Mouse (Mus musculus) E14TG2a.4 (cell line): ENCODE results near the gene Ankrd23.
A peak's percentile ranks its signal among the peaks of the same experiment; 100 is the strongest.

Experiments
- H3K27me3 ChIP-seq: 2 replicates; pipeline ENCODE4 v1.6.1; 2014; ENCODE audit warnings: low read length, control low read depth; ENCODE audit not compliant: insufficient read depth
- H3K36me3 ChIP-seq: 2 replicates; pipeline ENCODE4 v1.6.1; 2014; ENCODE audit warnings: low read length, control low read depth; ENCODE audit not compliant: insufficient read depth
- H3K4me1 ChIP-seq: replicated peaks from 2 replicates; pipeline ENCODE4 v1.6.1; 2014; ENCODE audit warnings: low read depth, low read length, control low read depth
- H3K4me3 ChIP-seq: replicated peaks from 2 replicates; pipeline ENCODE4 v1.5.1; 2014; ENCODE audit warnings: mild to moderate bottlenecking, low read length
- H3K9me3 ChIP-seq: 2 replicates; pipeline ENCODE4 v1.6.1; 2014; ENCODE audit warnings: low read length, control low read depth
- CTCF ChIP-seq: conservative IDR thresholded peaks from 2 replicates; pipeline ENCODE4 v1.5.1; 2014; ENCODE audit warnings: low read length
- NANOG ChIP-seq: IDR thresholded peaks from 2 replicates; pipeline ENCODE4 v1.6.1; 2014; ENCODE audit warnings: borderline replicate concordance, low read length, mixed read lengths
- POU5F1 ChIP-seq: IDR thresholded peaks from 2 replicates; pipeline ENCODE4 v1.6.1; 2014; ENCODE audit warnings: low read length, borderline replicate concordance

The Ankrd23 gene

DNA sequence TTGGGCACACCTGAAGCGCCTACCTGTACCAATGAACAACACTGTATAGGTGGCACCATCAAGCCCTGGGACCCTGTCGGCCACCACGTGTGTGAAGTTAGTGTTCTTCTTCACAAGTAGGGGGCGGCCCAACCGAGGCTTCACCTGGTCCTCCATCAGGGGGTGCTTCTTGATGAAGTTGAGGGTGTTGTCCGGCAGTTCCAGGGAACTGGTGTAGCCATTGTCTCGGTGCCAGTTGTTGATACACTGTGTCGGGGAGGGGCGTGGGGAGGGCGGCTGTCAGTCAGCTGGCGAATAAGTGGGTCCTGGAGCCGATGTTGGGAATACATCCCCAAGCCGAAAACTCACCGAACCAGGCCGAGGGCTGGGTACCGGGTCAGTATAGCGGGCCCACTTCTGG is 15.2 kb upstream of the Ankrd23 start:
- H3K4me1 ChIP-seq, result peaks cover 79% of the 10 kb centered on the region
- H3K9me3 ChIP-seq, result no peaks in the 10 kb centered on the region
- H3K27me3 ChIP-seq, result peaks cover 67% of the 10 kb centered on the region
- H3K36me3 ChIP-seq, result peaks cover 25% of the 10 kb centered on the region
- no peak overlapping the region; the same call in 1 of the 2 replicates for H3K4me3 ChIP-seq
- TF ChIP-seq CTCF, result no peak
- no peak for TF ChIP-seq POU5F1
- TF ChIP-seq NANOG, result no peak

DNA sequence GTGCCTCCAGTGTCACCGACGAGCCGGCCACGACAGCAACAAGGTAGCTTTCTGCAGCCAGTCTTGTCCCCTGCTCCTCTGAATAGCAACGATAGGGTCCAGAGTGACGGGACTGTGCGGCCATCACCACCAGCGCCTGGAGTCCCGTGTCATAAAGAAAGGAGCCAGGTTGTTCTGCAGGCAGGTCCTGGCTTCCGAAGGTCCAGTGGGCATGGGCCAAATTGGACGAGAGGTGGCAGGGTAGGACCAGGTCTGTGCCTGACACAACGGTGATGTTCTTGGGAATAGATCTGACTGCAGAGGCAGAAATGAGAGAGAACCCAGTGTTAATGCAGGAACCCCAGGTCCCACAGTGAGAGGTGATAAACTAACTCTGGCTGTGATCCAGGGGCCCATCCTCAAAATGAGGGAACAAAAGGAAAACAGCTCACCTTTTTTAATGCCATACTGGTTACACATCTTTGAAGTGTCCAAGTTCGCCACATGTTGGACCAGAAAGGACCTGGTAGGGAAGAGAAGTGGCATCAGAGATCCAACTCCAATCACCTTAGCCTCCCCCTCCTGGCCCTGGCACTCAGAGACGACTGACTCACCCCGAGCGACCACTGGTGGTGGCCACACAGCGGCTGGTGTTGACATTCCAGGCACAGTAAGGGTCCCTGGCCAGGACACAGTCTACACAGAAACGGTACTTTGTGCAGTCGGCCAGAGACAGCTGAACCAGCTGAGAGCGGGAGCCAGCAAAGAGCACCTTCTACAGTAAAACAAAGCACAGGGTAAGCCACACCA is 13.6 kb upstream of the Ankrd23 start:
- TF ChIP-seq POU5F1 (no peak), CTCF (no peak), NANOG (no peak)
- Histone ChIP-seq H3K4me3 (no peak overlapping the region), H3K27me3 (peaks cover 52% of the 10 kb centered on the region), H3K9me3 (no peaks in the 10 kb centered on the region), H3K36me3 (peaks cover 25% of the 10 kb centered on the region), H3K4me1 (peaks cover 75% of the 10 kb centered on the region)

DNA sequence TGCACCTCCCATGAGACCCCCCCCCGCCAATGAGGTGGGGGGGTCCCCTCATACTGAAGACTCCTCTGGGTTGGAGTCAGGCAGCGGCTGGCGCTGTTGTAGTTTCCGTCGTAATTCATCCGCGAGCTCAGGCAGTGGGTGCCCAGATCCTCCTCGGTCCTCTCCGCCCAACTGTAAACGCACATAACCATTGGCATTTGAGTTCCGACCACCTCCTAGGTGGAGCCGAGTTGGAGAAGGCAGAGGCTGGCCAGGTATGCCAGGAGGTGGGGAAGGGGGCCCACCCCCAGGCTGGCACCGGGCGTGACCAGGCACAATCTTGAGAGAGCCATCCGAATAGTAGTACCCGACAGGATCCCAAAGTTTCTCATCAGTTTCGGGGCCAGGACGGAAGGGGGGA is 12.8 kb upstream of the Ankrd23 start:
- peaks cover 25% of the 10 kb centered on the region for H3K36me3 ChIP-seq
- H3K4me1 ChIP-seq, result peaks cover 70% of the 10 kb centered on the region
- peaks cover 44% of the 10 kb centered on the region for H3K27me3 ChIP-seq
- no peak overlapping the region for H3K4me3 ChIP-seq
- no peaks in the 10 kb centered on the region for H3K9me3 ChIP-seq
- TF ChIP-seq CTCF (no peak), POU5F1 (no peak), NANOG (no peak)

DNA sequence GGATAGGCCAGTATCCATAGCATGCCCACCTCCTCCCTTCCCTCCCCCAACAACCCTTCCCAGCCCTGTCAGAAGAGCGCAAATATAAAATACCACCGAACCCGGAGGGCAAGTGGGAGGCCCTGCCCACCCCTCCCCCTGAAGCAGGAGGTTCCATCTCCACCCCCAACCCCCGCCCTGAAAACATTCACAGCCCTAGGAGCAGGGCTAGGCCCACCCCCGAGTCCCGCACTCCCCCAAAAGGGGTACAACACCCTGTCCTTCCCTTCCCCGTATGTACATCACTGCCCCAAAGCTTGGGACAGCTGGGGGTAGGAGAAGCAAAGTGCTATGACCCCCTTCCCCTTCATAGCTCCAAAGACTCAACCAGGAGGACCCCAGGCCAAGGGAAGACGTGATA is 12.1 kb upstream of the Ankrd23 start:
- Histone ChIP-seq H3K4me3 (no peak overlapping the region), H3K36me3 (peaks cover 29% of the 10 kb centered on the region), H3K9me3 (no peaks in the 10 kb centered on the region), H3K4me1 (peaks cover 68% of the 10 kb centered on the region), H3K27me3 (peaks cover 37% of the 10 kb centered on the region)
- TF ChIP-seq NANOG (no peak), CTCF (no peak), POU5F1 (no peak)

DNA sequence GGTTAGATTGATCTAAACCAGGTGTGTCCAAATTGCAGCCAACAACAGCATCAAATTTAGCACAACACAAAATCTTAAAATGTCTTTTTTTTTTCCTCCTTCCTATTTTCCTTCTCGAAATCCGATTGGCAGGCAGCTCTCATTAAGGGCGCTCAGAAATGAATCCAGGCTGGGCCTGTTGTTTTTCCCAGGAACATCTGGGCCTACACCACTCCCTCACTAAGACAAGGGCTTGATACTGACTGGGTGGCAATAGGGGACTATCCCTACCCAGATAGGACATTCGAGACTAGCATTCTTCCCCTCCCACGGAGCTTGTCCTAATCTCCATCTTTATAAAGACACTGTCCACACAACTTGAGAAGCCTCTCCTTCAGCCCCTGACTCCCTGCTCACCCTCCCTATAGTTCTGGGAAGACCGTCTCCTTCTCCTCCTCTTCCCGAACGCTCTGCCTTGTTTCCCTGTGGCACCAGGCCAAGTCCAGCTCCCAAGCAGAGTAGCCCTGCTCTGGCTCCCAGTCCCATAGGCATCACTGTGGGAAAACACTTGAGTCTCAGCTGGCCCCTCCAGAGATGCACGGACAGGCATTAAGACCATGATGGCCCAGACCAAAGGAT is 11.4 kb upstream of the Ankrd23 start:
- Histone ChIP-seq H3K36me3 (peaks cover 28% of the 10 kb centered on the region), H3K9me3 (no peaks in the 10 kb centered on the region), H3K4me1 (peaks cover 72% of the 10 kb centered on the region), H3K4me3 (no peak overlapping the region), H3K27me3 (peaks cover 30% of the 10 kb centered on the region)
- TF ChIP-seq NANOG (no peak), CTCF (no peak), POU5F1 (no peak)

DNA sequence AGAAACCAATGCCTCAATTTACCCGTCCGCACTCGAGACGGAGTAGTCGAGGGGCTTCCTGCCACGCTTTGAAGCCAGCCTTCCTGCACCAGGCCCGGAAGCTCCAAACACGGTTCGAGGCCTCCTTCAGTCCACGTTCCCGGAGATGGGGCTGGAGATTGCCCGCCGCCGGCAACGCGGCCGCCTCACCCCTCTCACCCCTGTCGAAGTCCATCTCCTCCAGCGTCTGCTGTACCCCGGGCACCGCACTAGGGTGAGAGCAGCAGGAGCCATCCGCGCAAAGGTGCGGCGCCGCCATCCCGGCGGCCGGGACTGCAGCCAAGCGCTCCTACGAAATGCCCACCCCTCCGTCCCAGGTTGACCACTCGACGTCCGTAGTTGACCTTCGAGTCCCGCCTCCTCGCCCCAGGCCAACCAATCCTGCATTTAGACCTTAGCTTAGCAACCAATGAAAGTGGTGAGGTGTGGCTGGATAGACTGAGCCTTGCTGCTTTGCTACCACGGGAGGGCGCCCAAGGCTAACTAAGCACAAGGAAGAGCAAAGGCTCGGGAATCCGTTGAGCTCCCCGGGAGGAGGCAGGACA is 10.3 kb upstream of the Ankrd23 start, which contains the start of gene Ankrd39:
TSS of gene Ankrd39 (minus strand) at position 558 of the 584 bp plus-strand sequence.
- H3K4me3 ChIP-seq, result peak within 1 kb of the TSS; percentile 86

DNA sequence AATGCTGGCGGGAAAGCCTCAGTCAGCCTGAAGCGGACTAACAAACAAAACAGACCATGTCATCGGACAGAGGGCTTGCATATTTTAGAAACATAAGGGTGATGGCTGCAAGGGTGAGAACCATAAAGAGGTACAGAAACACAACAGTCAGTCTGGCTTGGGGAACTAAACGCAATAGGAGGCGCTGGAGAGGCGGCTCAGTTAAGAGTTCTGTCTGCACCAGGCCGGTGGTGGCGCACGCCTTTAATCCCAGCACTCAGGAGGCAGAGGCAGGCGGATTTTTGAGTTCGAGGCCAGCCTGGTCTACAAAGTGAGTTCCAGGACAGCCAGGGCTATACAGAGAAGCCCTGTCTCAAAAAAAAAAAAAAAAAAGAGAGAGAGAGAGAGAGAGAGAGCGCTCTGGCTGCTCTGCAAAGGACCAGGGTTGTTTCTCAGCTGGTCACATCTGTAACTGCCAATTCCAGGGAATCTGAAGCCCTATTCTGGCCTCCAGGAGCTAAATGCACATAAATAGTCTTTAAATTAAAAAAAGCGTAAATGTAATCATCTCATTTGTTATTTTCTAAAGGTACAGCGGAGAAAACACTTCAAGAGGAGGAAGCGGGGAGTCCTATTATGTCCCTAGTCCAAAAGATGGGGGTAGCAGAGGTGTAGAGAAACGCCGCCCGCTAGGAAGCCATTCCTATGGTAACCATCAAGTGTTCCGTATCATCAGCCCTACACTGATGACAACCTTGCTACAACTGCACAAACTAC is 9.3 kb upstream of the Ankrd23 start:
- TF ChIP-seq NANOG, result no peak
- 0 out of 2 replicates have a peak, but pooled peaks have one; percentile 4 for TF ChIP-seq CTCF
- no peak for TF ChIP-seq POU5F1
- Histone ChIP-seq H3K27me3 (peaks cover 10% of the 10 kb centered on the region; the same call in 1 of the 2 replicates), H3K36me3 (peaks cover 32% of the 10 kb centered on the region), H3K9me3 (no peaks in the 10 kb centered on the region), H3K4me1 (peaks cover 69% of the 10 kb centered on the region), H3K4me3 (peak overlapping the region; percentile 86)

More for the DNA sequence above, 10.3 kb upstream of the Ankrd23 start, which contains the start of gene Ankrd39:
- Histone ChIP-seq H3K27me3 (peaks cover 19% of the 10 kb centered on the region), H3K9me3 (no peaks in the 10 kb centered on the region), H3K4me1 (peaks cover 68% of the 10 kb centered on the region), H3K36me3 (peaks cover 32% of the 10 kb centered on the region)
- TF ChIP-seq CTCF, result peak; percentile 86
- TF ChIP-seq POU5F1, result no peak

DNA sequence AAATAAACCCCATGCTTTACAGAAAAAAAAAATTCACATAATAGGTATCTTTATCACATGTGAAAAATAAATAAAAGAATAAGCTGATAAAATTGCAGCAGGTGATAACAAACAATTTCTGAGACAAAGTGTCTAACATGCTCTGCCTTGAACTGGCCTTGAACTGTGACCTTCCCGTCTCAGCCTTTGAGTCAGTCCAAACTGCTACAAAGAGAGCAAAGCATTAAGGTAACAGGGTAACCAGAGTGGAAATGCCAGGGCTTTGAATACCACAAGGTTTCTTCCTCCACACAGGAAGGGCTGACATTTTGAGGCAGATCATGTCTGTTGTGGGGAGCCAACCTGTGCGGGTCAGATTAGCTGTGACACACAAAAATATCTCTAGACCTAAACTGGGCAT is 8.7 kb upstream of the Ankrd23 start:
- Histone ChIP-seq H3K36me3 (peaks cover 37% of the 10 kb centered on the region), H3K4me3 (no peak overlapping the region), H3K27me3 (peaks cover 5% of the 10 kb centered on the region; the same call in 1 of the 2 replicates), H3K9me3 (no peaks in the 10 kb centered on the region), H3K4me1 (peaks cover 69% of the 10 kb centered on the region)
- TF ChIP-seq NANOG (no peak), POU5F1 (no peak)
